Mouse (Mus musculus) testis, adult 2 months (tissue): Measurements from ENCODE around the gene Spock1.

Source experiments
- CTCF ChIP-seq: fragments of 200-500 bp; IDR thresholded peaks from 2 replicates; pipeline ENCODE4 v1.5.1; 2012; ENCODE audit warnings: low read depth, mild to moderate bottlenecking, inconsistent platforms, low read length, moderate library complexity; ENCODE audit not compliant: control insufficient read depth, insufficient read depth, insufficient replicate concordance
- POLR2A ChIP-seq: fragments of 200-500 bp; IDR thresholded peaks from 2 replicates; pipeline ENCODE4 v1.6.1; 2012; ENCODE audit warnings: low read depth, mild to moderate bottlenecking, inconsistent platforms, low read length, moderate library complexity; ENCODE audit not compliant: control insufficient read depth

- no peak for TF ChIP-seq POLR2A
- no peak for TF ChIP-seq CTCF
These were observed 339.7 kb downstream of the Spock1 start for GRCm38 (mm10) chr13:57568404-57568803.
